Mouse (Mus musculus): ENCODE results near the gene Tmem174. TPM values are rescaled to one million over a fixed set of nuclear protein-coding genes. Genes with fewer than 3 reads are reported as not detected.

Tmem174 gene
- polyA plus RNA-seq, 1 experiment from 2014 or later, result not detected

- WGBS, result 81% methylated on average over 17 of the region's 17 CpGs
- H3K27me3 ChIP-seq (ENCODE audit: control insufficient read depth, insufficient read depth, low read length), result no peaks in the 10 kb centered on the region
- peak; percentile 59 for DNase-seq (ENCODE audit: low spot score, missing footprints)
- no peak overlapping the region for H3K9ac ChIP-seq (ENCODE audit: low read length)
- no peaks in the 10 kb centered on the region for H3K9me3 ChIP-seq (ENCODE audit: control insufficient read depth, low read length)
- no peak overlapping the region for H3K27ac ChIP-seq (ENCODE audit: low read depth, low read length)
- no peak for ATAC-seq (ENCODE audit: low FRiP score)
- no peaks in the 10 kb centered on the region for H3K36me3 ChIP-seq (ENCODE audit: control insufficient read depth, insufficient read depth, low read length)
- no peak overlapping the region for H3K4me2 ChIP-seq
- H3K4me3 ChIP-seq (ENCODE audit: low read depth, low read length), result no peak overlapping the region
- no peaks in the 10 kb centered on the region for H3K4me1 ChIP-seq (ENCODE audit: control insufficient read depth, insufficient read depth, low read length)
Observed at GRCm38 (mm10) chr13:98617429-98618067, 19.7 kb downstream of the Tmem174 start.

GRCm38 (mm10) chr13:98607885-98608477 is 29.2 kb downstream of the Tmem174 start:
- Histone ChIP-seq H3K4me2 (no peak overlapping the region), H3K27ac (ENCODE audit: low read depth, low read length) (no peak overlapping the region), H3K27me3 (ENCODE audit: control insufficient read depth, insufficient read depth, low read length) (no peaks in the 10 kb centered on the region), H3K9ac (ENCODE audit: low read length) (no peak overlapping the region), H3K4me1 (ENCODE audit: control insufficient read depth, insufficient read depth, low read length) (no peaks in the 10 kb centered on the region), H3K9me3 (ENCODE audit: control insufficient read depth, low read length) (no peaks in the 10 kb centered on the region; the same call in 1 of the 2 replicates), H3K36me3 (ENCODE audit: control insufficient read depth, insufficient read depth, low read length) (no peaks in the 10 kb centered on the region), H3K4me3 (ENCODE audit: low read depth, low read length) (no peak overlapping the region)
- DNase-seq (ENCODE audit: low spot score, missing footprints) (no peak), ATAC-seq (ENCODE audit: low FRiP score) (no peak)
- WGBS, result 78% methylated on average over 9 of the region's 9 CpGs

- 90% methylated on average over 11 of the region's 11 CpGs for WGBS
- Histone ChIP-seq H3K27ac (ENCODE audit: low read depth, low read length) (no peak overlapping the region), H3K4me2 (no peak overlapping the region), H3K9me3 (ENCODE audit: control insufficient read depth, low read length) (no peaks in the 10 kb centered on the region; the same call in 1 of the 2 replicates), H3K27me3 (ENCODE audit: control insufficient read depth, insufficient read depth, low read length) (no peaks in the 10 kb centered on the region), H3K4me1 (ENCODE audit: control insufficient read depth, insufficient read depth, low read length) (no peaks in the 10 kb centered on the region), H3K4me3 (ENCODE audit: low read depth, low read length) (no peak overlapping the region), H3K36me3 (ENCODE audit: control insufficient read depth, insufficient read depth, low read length) (no peaks in the 10 kb centered on the region), H3K9ac (ENCODE audit: low read length) (no peak overlapping the region)
- DNase-seq (ENCODE audit: low spot score, missing footprints), result no peak
- no peak for ATAC-seq (ENCODE audit: low FRiP score)
Observed at GRCm38 (mm10) chr13:98603799-98604198, 33.4 kb downstream of the Tmem174 start.

- H3K9ac ChIP-seq (ENCODE audit: low read length), result no peak overlapping the region
- peaks cover 3% of the 10 kb centered on the region; the same call in 1 of the 2 replicates for H3K27me3 ChIP-seq (ENCODE audit: control insufficient read depth, insufficient read depth, low read length)
- no peak overlapping the region for H3K27ac ChIP-seq (ENCODE audit: low read depth, low read length)
- WGBS, result 92% methylated on average over 4 of the region's 4 CpGs
- H3K9me3 ChIP-seq (ENCODE audit: control insufficient read depth, low read length), result no peaks in the 10 kb centered on the region
- no peak overlapping the region for H3K4me2 ChIP-seq
- no peak overlapping the region for H3K4me3 ChIP-seq (ENCODE audit: low read depth, low read length)
- no peaks in the 10 kb centered on the region for H3K4me1 ChIP-seq (ENCODE audit: control insufficient read depth, insufficient read depth, low read length)
- no peaks in the 10 kb centered on the region for H3K36me3 ChIP-seq (ENCODE audit: control insufficient read depth, insufficient read depth, low read length)
- DNase-seq (ENCODE audit: low spot score, missing footprints) (no peak), ATAC-seq (ENCODE audit: low FRiP score) (no peak)
Observed at GRCm38 (mm10) chr13:98596746-98597145, 40.5 kb downstream of the Tmem174 start.

- Histone ChIP-seq H3K27ac (ENCODE audit: low read depth, low read length) (no peak overlapping the region), H3K9me3 (ENCODE audit: control insufficient read depth, low read length) (no peaks in the 10 kb centered on the region), H3K36me3 (ENCODE audit: control insufficient read depth, insufficient read depth, low read length) (no peaks in the 10 kb centered on the region), H3K9ac (ENCODE audit: low read length) (no peak overlapping the region), H3K4me2 (no peak overlapping the region), H3K27me3 (ENCODE audit: control insufficient read depth, insufficient read depth, low read length) (peaks cover 9% of the 10 kb centered on the region), H3K4me3 (ENCODE audit: low read depth, low read length) (no peak overlapping the region), H3K4me1 (ENCODE audit: control insufficient read depth, insufficient read depth, low read length) (no peaks in the 10 kb centered on the region)
- WGBS, result 61% methylated on average over 10 of the region's 10 CpGs
- no peak for ATAC-seq (ENCODE audit: low FRiP score)
- DNase-seq (ENCODE audit: low spot score, missing footprints), result no peak
Observed at GRCm38 (mm10) chr13:98594726-98595141, 42.5 kb downstream of the Tmem174 start.

GRCm38 (mm10) chr13:98593938-98594539 is 43.2 kb downstream of the Tmem174 start:
- peaks cover 4% of the 10 kb centered on the region for H3K4me1 ChIP-seq (ENCODE audit: control insufficient read depth, insufficient read depth, low read length)
- no peaks in the 10 kb centered on the region for H3K9me3 ChIP-seq (ENCODE audit: control insufficient read depth, low read length)
- DNase-seq (ENCODE audit: low spot score, missing footprints) (no peak), ATAC-seq (ENCODE audit: low FRiP score) (no peak)
- no peak overlapping the region for H3K27ac ChIP-seq (ENCODE audit: low read depth, low read length)
- H3K4me2 ChIP-seq, result no peak overlapping the region
- H3K9ac ChIP-seq (ENCODE audit: low read length), result no peak overlapping the region
- no peak overlapping the region for H3K4me3 ChIP-seq (ENCODE audit: low read depth, low read length)
- WGBS, result 67% methylated on average over 11 of the region's 11 CpGs
- peaks cover 16% of the 10 kb centered on the region for H3K27me3 ChIP-seq (ENCODE audit: control insufficient read depth, insufficient read depth, low read length)
- H3K36me3 ChIP-seq (ENCODE audit: control insufficient read depth, insufficient read depth, low read length), result no peaks in the 10 kb centered on the region

- H3K4me1 ChIP-seq (ENCODE audit: control insufficient read depth, insufficient read depth, low read length), result peaks cover 10% of the 10 kb centered on the region
- DNase-seq (ENCODE audit: low spot score, missing footprints), result no peak
- WGBS, result 68% methylated on average over 6 of the region's 6 CpGs
- H3K9ac ChIP-seq (ENCODE audit: low read length), result no peak overlapping the region
- H3K36me3 ChIP-seq (ENCODE audit: control insufficient read depth, insufficient read depth, low read length), result no peaks in the 10 kb centered on the region
- H3K4me2 ChIP-seq, result no peak overlapping the region
- peaks cover 34% of the 10 kb centered on the region for H3K27me3 ChIP-seq (ENCODE audit: control insufficient read depth, insufficient read depth, low read length)
- ATAC-seq (ENCODE audit: low FRiP score), result no peak
- no peaks in the 10 kb centered on the region for H3K9me3 ChIP-seq (ENCODE audit: control insufficient read depth, low read length)
- no peak overlapping the region for H3K27ac ChIP-seq (ENCODE audit: low read depth, low read length)
- H3K4me3 ChIP-seq (ENCODE audit: low read depth, low read length), result no peak overlapping the region
Observed at GRCm38 (mm10) chr13:98591406-98591805, 45.8 kb downstream of the Tmem174 start.

GRCm38 (mm10) chr13:98590693-98591389 is 46.4 kb downstream of the Tmem174 start:
- peaks cover 10% of the 10 kb centered on the region for H3K4me1 ChIP-seq (ENCODE audit: control insufficient read depth, insufficient read depth, low read length)
- H3K27me3 ChIP-seq (ENCODE audit: control insufficient read depth, insufficient read depth, low read length), result peaks cover 40% of the 10 kb centered on the region
- WGBS, result 62% methylated on average over 6 of the region's 6 CpGs
- no peak overlapping the region for H3K27ac ChIP-seq (ENCODE audit: low read depth, low read length)
- H3K36me3 ChIP-seq (ENCODE audit: control insufficient read depth, insufficient read depth, low read length), result no peaks in the 10 kb centered on the region
- no peak overlapping the region for H3K9ac ChIP-seq (ENCODE audit: low read length)
- no peak for ATAC-seq (ENCODE audit: low FRiP score)
- H3K9me3 ChIP-seq (ENCODE audit: control insufficient read depth, low read length), result no peaks in the 10 kb centered on the region
- DNase-seq (ENCODE audit: low spot score, missing footprints), result no peak
- H3K4me2 ChIP-seq, result no peak overlapping the region
- H3K4me3 ChIP-seq (ENCODE audit: low read depth, low read length), result no peak overlapping the region

- H3K4me3 ChIP-seq (ENCODE audit: low read depth, low read length), result no peak overlapping the region
- H3K4me2 ChIP-seq, result peak overlapping the region; percentile 69
- H3K27me3 ChIP-seq (ENCODE audit: control insufficient read depth, insufficient read depth, low read length), result peaks cover 53% of the 10 kb centered on the region
Observed at GRCm38 (mm10) chr13:98589572-98589971, 47.6 kb downstream of the Tmem174 start.

More at GRCm38 (mm10) chr13:98589572-98589971, 47.6 kb downstream of the Tmem174 start:
- 49% methylated on average over 9 of the region's 9 CpGs for WGBS
- Histone ChIP-seq H3K9me3 (ENCODE audit: control insufficient read depth, low read length) (no peaks in the 10 kb centered on the region), H3K4me1 (ENCODE audit: control insufficient read depth, insufficient read depth, low read length) (peaks cover 10% of the 10 kb centered on the region), H3K9ac (ENCODE audit: low read length) (no peak overlapping the region), H3K36me3 (ENCODE audit: control insufficient read depth, insufficient read depth, low read length) (no peaks in the 10 kb centered on the region), H3K27ac (ENCODE audit: low read depth, low read length) (no peak overlapping the region)
- ATAC-seq (ENCODE audit: low FRiP score), result no peak
- DNase-seq (ENCODE audit: low spot score, missing footprints), result no peak

Data from midbrain, embryonic 11.5 days (tissue).